Mouse (Mus musculus) embryonic stem cell, embryonic (primary cell): ENCODE data around the gene Gm17720.

Experiments used
- CTCF ChIA-PET, 4 experiments: fragments of 300-600 bp in 2 of 4; fragments of 350-600 bp in 2 of 4; sonication (Branson Sonifier 250); formaldehyde crosslinking; loops; one replicate each; lab custom pipeline; 2022; ENCODE audit warnings: inconsistent platforms in 2 of 4; lab: Charles Lee
- POLR2A ChIA-PET, 4 experiments: fragments of 300-600 bp in 2 of 4; fragments of 350-600 bp in 2 of 4; sonication (Branson Sonifier 250); formaldehyde crosslinking; loops; one replicate each; lab custom pipeline; 2022; ENCODE audit warnings: antibody characterized with exemption in 4 of 4, inconsistent platforms in 1 of 4; lab: Charles Lee

Gene Gm17720

DNA sequence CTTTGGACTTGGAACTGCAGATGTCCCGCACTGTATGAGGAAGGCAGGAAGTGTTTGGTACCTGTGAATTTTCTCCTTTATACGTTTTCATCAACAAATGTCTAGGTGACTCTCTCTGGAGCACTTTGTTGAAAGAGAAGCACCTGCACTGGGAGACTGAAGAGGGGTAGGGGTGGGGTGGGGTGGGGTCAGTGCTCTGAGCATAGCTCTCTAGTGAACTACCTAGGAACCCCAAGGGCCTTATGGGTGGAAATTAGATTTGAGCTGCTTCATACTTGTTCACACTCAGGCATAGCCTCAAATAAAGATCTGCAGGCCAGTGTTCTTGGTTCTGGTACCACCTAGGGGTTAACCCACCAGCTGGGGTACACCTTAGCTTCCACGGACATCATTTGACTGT lies at the start of gene Gm17720:
Gene Gm17720, minus strand, starts transcription at position 101 of the 400 bp plus-strand sequence.
- CTCF ChIA-PET: interaction anchor here in 2 of 4 experiments (0.6 to 1.4 kb wide), 2 partner anchors 11 to 84 kb away, joined by 4 to 7 read pairs (median 5); no protein-coding TSS in a partner anchor

DNA sequence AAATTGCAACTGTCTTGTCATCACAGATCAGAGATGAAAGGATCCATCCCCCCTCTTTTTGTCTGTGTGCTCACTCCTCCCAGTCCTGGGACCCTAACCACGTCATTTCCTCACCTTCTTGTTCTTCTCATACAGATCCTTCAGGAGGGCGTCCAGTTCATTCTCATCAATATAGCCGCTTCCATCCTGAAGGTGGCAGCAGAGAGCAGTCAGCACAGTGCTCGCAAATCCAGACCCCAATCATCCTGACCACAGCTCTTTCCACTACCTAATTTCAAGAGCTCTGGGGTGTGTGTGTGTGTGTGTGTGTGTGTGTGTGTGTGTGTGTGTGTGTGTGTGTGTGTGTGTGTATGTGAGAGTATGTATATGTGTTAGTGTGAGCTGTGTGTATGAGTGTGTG lies 43.0 kb upstream of the Gm17720 start:
- POLR2A ChIA-PET: interaction anchor here in 3 of 4 experiments (0.6 kb wide), 4 partner anchors 23 to 439 kb away, joined by 3 to 5 read pairs (median 4); partner anchors contain the start of gene Calb2 (in 1 of the 3)
- CTCF ChIA-PET: interaction anchor here (0.6 to 3.0 kb wide), 26 partner anchors 11 to 1681 kb away, joined by 3 to 14 read pairs (median 4); partner anchors contain the start of gene Calb2 (in 1 of the 4)

More for the DNA sequence above, at the start of gene Gm17720:
- POLR2A ChIA-PET: interaction anchor here in 2 of 4 experiments (0.6 to 0.7 kb wide), 2 partner anchors 22 to 382 kb away, joined by 3 read pairs; no protein-coding TSS in a partner anchor

DNA sequence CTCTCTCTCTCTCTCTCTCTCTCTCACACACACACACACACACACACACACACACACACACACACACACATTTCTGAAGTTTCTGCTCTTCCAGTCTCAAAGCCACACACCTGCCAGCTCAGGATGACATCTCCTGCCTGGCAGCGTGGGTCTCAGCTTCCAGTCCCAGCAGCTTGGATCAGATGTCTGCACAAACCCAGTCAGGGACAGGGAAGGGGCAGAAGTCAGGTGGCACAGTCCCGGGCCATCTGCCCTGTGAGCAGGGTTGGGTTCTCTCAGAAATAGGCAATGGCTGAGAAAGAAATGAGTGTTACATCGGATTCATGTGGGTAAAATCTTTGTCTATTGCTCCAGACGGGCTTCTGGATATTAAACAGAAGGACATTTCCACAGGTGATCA lies 38.2 kb upstream of the Gm17720 start:
- ChIA-PET POLR2A (no interaction called here), CTCF (interaction anchor here in 1 of 4 experiments (0.6 kb wide), 1 partner anchor 313 kb away, joined by 3 read pairs; no protein-coding TSS in a partner anchor)

DNA sequence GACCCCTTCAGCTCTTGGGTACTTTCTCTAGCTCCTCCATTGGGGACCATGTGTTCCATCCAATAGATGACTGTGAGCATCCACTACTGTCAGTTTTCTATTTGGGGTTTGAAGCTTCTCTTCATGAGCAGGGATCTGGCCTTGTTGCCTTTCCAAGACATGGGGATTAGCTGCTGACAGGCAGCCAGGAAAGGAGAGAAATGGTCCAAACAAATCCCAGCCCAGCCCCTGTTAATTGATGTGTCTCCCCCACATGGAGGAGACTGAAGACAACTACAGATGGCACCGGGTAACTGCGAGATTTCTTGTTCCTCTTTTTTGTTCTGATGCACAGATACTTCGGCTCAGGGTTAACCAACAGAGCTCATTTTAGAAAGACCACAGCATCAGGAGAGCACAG lies 37.6 kb upstream of the Gm17720 start:
- CTCF ChIA-PET: interaction anchor here in 1 of 4 experiments (0.6 kb wide), 1 partner anchor 314 kb away, joined by 3 read pairs; no protein-coding TSS in a partner anchor
- POLR2A ChIA-PET: interaction anchor here in 1 of 4 experiments (0.7 to 1.0 kb wide), 2 partner anchors 8 to 15 kb away, joined by 3 to 4 read pairs; no protein-coding TSS in a partner anchor

DNA sequence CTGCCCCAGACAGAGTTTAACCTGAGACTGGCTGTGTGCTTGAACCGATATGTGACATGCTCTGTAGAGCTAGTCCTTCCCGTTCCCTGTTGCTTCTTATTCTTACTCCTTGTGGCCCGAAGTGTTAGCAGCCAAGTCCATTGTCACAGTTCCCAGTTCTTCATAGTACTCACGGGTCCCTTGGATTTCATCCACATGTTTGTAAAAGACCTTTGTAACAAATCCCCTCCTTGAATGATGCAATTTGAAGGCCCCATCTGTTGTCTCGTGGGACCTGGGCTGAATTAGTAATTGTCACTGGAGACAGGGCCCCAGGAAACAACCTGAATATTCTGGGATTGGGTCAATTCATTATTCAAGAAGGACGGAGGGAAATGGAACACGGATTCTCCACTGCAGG lies 33.0 kb upstream of the Gm17720 start:
- ChIA-PET CTCF (no interaction called here), POLR2A (interaction anchor here in 1 of 4 experiments (0.6 kb wide), 1 partner anchor 309 kb away, joined by 3 read pairs; no protein-coding TSS in a partner anchor)

DNA sequence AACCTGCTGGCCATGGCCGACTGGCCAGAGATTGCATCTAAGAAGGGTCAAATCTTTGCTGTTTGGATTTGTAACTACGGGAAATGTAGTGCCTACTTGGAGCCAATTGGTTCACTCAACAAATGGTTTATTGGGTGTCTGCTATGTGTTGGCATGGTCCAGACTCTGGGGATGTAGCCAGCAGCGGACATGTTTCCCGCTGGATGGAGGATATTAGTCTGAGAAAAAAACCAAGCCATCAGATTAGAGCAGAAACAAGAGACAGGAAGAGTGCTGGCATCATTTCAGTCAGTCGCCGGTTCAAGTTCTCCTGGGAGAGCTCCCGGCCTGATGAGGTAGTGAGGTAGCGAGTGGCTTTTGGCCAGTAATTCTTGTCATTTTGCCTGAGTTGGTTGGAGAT lies 31.7 kb upstream of the Gm17720 start:
- CTCF ChIA-PET: interaction anchor here in 1 of 4 experiments (0.6 to 1.0 kb wide), 2 partner anchors 12 to 325 kb away, joined by 3 read pairs; no protein-coding TSS in a partner anchor
- POLR2A ChIA-PET: interaction anchor here in 2 of 4 experiments (0.7 to 0.8 kb wide), 4 partner anchors 10 to 34 kb away, joined by 3 read pairs; partner anchors contain the start of gene Calb2 (in 1 of the 2)

DNA sequence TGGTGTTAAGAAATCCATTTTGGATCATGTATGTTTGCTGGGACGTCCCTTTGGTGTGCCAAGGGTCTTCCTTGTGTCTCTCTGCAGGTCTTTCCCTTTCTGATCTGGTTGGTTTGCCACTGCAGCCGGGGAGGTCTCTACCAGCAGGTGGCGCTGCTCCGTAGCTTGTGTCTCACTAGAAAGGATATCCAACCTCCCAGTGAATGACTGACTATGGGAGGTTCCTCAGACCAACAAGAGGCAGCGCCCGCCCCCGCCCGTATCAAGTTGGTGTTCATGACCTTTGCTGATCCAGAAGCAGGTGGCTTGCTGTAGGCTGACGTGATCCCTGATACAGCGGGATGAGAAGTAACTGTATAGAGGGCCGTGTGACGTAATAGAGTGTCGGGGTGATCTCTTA lies 28.0 kb upstream of the Gm17720 start:
- ChIA-PET POLR2A (interaction anchor here in 2 of 4 experiments (0.6 to 1.4 kb wide), 6 partner anchors 9 to 392 kb away, joined by 3 to 5 read pairs (median 3); no protein-coding TSS in a partner anchor), CTCF (interaction anchor here (0.6 to 1.5 kb wide), 18 partner anchors 8 to 355 kb away, joined by 3 to 13 read pairs (median 3); partner anchors contain the start of genes Calb2 (in 3 of the 4), Gm21964 (in 1 of the 4) and Marveld3 (in 1 of the 4))

DNA sequence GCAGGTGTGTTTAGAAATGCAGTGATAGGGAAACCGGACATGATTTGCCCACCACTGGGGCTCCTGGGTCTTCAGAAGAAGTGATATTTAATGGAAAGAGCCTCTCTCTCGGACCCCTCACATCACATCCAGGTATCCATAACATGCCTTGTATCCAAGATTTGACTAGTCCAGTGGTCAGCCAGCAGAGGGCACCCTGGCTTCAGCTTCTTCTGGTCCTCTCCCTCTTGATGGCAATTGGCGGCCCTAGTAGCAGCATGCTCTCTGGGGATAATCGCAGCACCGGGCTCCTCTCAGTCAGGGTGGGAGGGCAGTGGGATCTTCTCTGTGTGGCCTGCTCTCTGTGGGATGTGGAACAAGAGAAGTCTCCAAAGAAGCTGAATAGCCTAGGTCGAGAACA lies 17.2 kb upstream of the Gm17720 start:
- ChIA-PET POLR2A (no interaction called here), CTCF (interaction anchor here in 2 of 4 experiments (0.8 to 2.0 kb wide), 8 partner anchors 11 to 359 kb away, joined by 3 to 8 read pairs (median 3); partner anchors contain the start of gene Calb2 (in 1 of the 2))

DNA sequence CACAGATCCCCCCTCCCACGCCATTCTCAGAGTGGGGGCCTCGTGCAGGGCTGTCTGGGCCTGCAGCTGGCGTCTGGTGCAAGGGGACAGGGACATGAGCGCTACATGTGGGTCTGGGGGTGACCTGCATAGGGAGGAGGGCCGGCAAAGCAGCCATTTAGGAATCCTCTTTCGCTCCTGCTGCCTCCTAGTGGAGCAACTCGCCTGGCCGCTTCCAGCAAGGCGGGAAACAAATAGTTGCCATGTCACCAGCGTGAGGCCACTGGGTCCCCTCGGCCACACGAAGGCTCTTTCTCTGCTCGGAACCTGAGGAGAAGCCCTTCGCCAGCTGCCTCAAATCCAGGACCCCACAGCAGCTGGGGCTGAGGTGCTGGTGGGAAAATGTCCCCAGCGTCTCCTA lies 877 bp downstream of the Gm17720 start:
- ChIA-PET CTCF (interaction anchor here (0.6 to 1.1 kb wide), 8 partner anchors 12 to 503 kb away, joined by 3 to 5 read pairs (median 3); no protein-coding TSS in a partner anchor), POLR2A (interaction anchor here in 2 of 4 experiments (0.6 to 1.3 kb wide), 2 partner anchors 12 to 35 kb away, joined by 4 read pairs; no protein-coding TSS in a partner anchor)

DNA sequence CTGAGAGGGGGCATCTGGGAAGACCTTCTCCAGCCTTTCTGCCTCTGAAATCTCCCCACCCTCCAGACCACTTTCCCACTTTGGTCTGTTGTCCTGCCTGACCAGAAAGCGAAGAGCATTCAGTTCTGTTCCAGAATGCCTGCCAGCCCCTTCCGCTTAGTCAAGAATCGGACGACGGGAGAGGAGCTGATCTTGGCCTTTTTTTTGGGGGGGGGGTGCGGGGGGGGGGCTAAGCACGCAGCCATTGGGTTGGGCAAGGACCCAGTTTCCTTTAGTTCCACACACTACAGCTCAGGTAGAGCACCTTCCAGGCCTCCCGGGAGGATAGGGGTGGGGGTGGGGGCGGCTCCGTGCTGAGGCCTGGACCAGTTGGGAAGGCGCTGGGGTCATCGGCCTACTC lies 1.6 kb downstream of the Gm17720 start, which contains the start of gene Gm21964:
Gene Gm21964, plus strand, starts transcription at position 301 of the 400 bp plus-strand sequence.
- ChIA-PET CTCF (interaction anchor here (0.6 to 1.0 kb wide), 7 partner anchors 13 to 1245 kb away, joined by 3 to 5 read pairs (median 3); no protein-coding TSS in a partner anchor), POLR2A (interaction anchor here in 2 of 4 experiments (0.6 to 1.3 kb wide), 2 partner anchors 13 to 124 kb away, joined by 4 to 5 read pairs; no protein-coding TSS in a partner anchor)

DNA sequence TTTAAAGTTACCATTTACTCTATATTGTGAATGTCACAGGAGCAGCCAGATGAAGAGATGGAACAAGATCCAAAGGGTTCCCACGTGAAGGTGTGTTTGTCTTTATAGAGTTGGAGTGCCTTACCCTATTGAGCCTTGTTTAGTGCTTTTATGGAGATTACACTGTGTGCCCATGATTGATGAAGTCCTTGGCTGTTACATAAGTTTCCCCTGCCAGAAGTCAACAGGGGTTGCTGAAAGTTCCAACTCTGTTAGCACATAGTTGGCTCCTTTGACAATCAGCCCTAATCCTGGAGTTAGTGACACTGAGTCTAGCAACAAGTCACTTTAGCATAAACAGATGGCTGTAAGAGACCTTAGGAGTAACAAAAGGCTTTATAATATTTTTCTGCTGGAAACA lies 10.7 kb downstream of the Gm17720 start:
- CTCF ChIA-PET: no interaction called here
- POLR2A ChIA-PET: no interaction called here

DNA sequence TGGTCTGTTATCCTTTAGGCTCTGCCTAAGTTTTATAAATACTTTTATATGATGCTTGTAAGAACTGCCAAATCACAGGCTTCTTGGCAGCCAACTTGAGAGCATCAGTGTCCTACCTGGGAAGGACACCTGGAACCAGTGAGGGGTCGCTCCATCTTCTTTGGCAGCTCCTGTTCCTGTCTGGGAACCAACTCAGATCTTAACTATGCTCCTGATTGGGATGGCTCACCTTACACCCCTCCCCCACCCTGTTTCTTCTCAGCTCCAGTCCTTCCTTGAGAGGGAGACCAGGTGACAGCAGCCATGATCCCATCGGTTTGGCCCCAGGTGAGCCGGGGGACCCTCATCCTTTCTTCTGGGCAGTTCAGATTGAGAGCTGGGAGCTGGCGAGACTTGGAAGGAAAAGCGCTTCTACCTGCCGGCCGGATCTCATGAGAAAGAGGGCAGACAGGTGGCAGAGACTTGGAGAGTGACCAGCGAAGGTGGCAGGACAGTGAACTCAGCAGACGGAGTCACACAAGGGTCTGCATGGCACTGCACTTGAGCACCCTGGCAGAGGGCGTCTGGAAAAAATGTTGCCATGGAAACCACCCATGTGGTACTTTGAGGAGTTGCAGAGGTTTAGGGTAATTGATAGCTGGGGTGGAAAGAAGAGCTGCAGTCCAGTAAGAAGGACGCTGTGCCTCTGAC lies 20.0 kb downstream of the Gm17720 start:
- POLR2A ChIA-PET: interaction anchor here in 2 of 4 experiments (0.5 to 0.8 kb wide), 3 partner anchors 17 to 255 kb away, joined by 3 read pairs; partner anchors contain the start of gene Phlpp2 (in 1 of the 2)
- CTCF ChIA-PET: interaction anchor here in 3 of 4 experiments (0.5 to 1.3 kb wide), 4 partner anchors 9 to 304 kb away, joined by 3 to 24 read pairs (median 3); partner anchors contain the start of gene Ap1g1 (in 1 of the 3)

DNA sequence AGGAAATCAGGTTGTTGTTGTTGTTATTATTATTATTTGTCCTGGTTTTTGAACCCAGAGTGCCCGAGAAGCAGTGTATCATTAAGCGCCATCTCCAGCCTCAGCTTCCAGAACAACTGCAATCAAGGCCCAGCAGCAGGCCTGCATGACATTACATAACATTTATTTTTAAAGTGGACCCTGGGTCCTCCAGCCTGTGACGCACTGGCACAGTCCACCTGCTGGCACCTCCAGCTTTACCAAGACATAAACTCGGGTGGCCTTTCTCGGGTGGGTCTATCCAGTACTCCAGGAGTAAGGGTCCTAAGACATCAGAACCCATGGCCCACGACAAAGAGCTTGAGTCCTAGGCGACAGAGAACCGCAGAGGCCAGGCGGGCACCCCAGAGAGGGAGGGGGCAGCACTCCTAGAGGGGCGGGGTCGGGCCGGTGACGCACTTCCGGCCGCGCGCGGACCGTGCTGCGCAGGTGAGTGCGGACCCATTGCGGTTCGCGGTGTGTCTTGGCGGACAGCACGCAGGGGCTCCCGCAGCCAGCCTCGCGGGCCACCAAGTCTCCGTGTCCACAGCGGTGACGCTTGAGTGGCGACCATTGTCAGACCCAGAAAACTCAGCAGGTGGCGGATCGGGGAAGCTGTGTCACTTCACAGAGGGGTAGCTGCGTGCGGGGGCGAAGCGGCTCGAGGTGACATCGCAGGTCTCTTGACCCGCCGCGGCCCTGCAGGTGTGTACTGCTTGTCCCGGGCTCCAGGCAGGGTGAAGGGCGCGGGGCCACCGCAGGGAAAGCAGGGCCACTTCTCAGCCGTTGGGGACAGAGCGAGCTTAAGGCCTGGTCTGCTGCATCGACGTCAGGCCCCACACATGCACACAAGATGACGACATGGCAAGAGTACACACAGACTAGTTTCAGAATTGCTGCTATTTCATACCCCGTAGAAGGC lies 23.0 kb downstream of the Gm17720 start, which contains the start of gene Zfp612:
Gene Zfp612, plus strand, starts transcription at position 465 of the 940 bp plus-strand sequence.
- ChIA-PET POLR2A (interaction anchor here in 3 of 4 experiments (0.5 to 1.2 kb wide), 8 partner anchors 10 to 467 kb away, joined by 3 to 4 read pairs (median 3); no protein-coding TSS in a partner anchor), CTCF (interaction anchor here in 2 of 4 experiments (0.6 to 1.6 kb wide), 5 partner anchors 8 to 132 kb away, joined by 3 to 6 read pairs (median 4); no protein-coding TSS in a partner anchor)

DNA sequence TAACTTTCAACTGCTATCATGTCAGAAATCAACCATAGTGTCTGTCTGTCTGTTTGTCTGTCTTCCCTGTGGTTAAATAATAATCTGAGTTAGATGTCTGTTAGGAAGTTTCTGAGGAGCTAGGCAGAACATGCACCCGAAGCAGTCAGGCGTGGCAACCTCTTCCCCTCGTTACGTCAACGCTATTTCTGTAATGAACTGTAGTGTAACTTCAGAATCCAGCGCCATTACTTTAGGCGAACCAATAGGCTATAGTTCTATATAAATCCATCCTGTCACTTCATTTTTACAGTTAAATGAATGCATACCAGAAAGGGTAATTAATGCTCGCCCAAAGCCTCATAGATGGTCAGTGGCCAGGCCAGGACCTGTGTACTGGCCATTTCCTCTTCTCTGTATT lies 28.1 kb downstream of the Gm17720 start:
- ChIA-PET POLR2A (interaction anchor here in 1 of 4 experiments (1.6 kb wide), 1 partner anchor 105 kb away, joined by 3 read pairs; no protein-coding TSS in a partner anchor), CTCF (no interaction called here)

DNA sequence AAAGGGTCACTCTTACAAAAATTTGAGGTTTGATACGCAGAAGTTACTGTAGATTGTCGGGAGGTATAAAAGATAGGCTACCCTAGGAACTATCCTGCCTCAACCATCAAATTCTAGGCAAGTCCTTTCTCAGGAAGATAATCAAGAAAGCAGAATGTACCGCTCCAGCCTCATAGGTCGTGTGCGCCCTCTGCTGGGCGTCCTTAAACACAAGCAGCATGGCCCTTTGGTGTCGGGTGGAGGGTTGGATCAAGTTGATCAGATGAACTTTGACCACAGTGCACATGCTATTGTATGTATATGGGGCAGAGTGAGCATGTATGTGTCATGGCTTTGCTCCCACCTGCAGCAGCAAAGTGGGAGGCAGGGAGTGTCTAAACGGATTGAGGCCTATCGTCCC lies 31.0 kb downstream of the Gm17720 start:
- ChIA-PET CTCF (interaction anchor here (0.6 to 1.2 kb wide), 12 partner anchors 8 to 457 kb away, joined by 3 to 12 read pairs (median 4); partner anchors contain the start of genes Marveld3 (in 3 of the 4), Pkd1l3 (in 1 of the 4) and Zfp612 (in 1 of the 4)), POLR2A (no interaction called here)

DNA sequence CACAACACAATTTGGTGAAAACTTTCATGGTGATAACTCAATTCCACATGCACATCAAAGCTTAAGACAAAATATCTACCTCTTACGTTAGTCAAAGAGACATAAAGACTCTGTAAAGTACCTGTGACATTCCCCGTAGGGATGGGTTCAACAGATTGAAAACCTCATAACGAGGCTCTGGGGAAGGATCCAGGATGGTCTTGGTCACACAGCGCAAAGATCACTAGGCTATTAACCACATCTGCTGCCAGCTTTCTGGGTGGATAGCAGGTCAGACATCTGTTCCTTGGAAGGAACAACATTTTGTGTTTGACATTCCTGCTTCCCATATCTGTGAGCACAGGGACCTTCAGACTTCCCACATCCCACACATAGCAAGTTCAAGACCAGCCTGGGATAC lies 32.8 kb downstream of the Gm17720 start:
- CTCF ChIA-PET: interaction anchor here in 2 of 4 experiments (0.6 to 0.7 kb wide), 2 partner anchors 98 to 177 kb away, joined by 3 to 4 read pairs; no protein-coding TSS in a partner anchor
- POLR2A ChIA-PET: interaction anchor here in 1 of 4 experiments (0.7 kb wide), 1 partner anchor 10 kb away, joined by 3 read pairs; the partner anchor contains the start of gene Zfp612
